Comparison of ENCODE assay signal across 20 mouse cellular contexts in genomic region chr19:14387796-14388195, GRCm38 (mm10).
DNase-seq lines count a peak whose midpoint lies in the region; ATAC-seq and TF ChIP-seq lines count a peak whose summit lies in the region.
"Had no signal": no experiment of that assay in that cellular context is flagged by ENCODE, and none has a peak within 500 bp of the region (broad histone marks: within the 10 kb centered on the region; RNA-seq: fewer than 3 reads in every experiment).

No protein-coding gene starts in this region.

- no peak for TF ChIP-seq RAD21 in MEL (IDR thresholded peaks at IDR 0.05; ENCODE audit: low read depth, low read length)

- TF ChIP-seq POLR2A in spleen, adult 2 months (IDR thresholded peaks at IDR 0.05; ENCODE audit: low read depth, low read length), result no peak
- TF ChIP-seq POLR2A in MEL (IDR thresholded peaks at IDR 0.05; ENCODE audit: control insufficient read depth in 1 of 2, insufficient read depth in 1 of 2, low read depth in 1 of 2, low read length in 2 of 2, poor library complexity in 1 of 2), result no peak

- WGBS in spleen, adult 2 months, result 17% methylated on average over 5 of the region's 5 CpGs
- 84% methylated on average over 5 of the region's 5 CpGs for WGBS in hindbrain, embryonic 10.5 days

- H3K4me3 ChIP-seq in spleen, adult 2 months (ENCODE audit: extremely low read depth, insufficient read depth, insufficient read length), result peak overlapping the region; percentile 25
- H3K4me3 ChIP-seq in MEL (ENCODE audit: control insufficient read depth in 1 of 2, insufficient read depth in 1 of 2, low read depth in 2 of 2, low read length in 2 of 2), result peak overlapping the region; percentile 33 to 56; a peak in 3 of 4 replicates
- H3K4me3 ChIP-seq in hindbrain, embryonic 10.5 days, result no peak overlapping the region
- H3K4me3 ChIP-seq: embryonic facial prominence, embryonic 10.5 days; erythroblast, embryonic 14.5 days; forebrain, embryonic 15.5 days; heart, embryonic 15.5 days; hindbrain, embryonic 13.5 days; left cerebral cortex, adult 2 months; limb, embryonic 12.5 days; liver, embryonic 15.5 days had no signal

- no peak overlapping the region for H3K27ac ChIP-seq in spleen, adult 2 months (ENCODE audit: insufficient read depth, low read length)
- no peak overlapping the region for H3K27ac ChIP-seq in MEL (ENCODE audit: control insufficient read depth, low read depth, low read length)
- no peak overlapping the region for H3K27ac ChIP-seq in hindbrain, embryonic 10.5 days
- H3K27ac ChIP-seq: embryonic facial prominence, embryonic 10.5 days; forebrain, embryonic 15.5 days; heart, embryonic 15.5 days; hindbrain, embryonic 13.5 days; left cerebral cortex, adult 2 months; limb, embryonic 12.5 days; liver, embryonic 15.5 days had no signal

- H3K27me3 ChIP-seq in spleen, adult 2 months (ENCODE audit: control insufficient read depth, insufficient read depth, low read length), result no peaks in the 10 kb centered on the region
- no peaks in the 10 kb centered on the region for H3K27me3 ChIP-seq in MEL (ENCODE audit: control insufficient read depth in 1 of 2, insufficient read depth in 2 of 2, low read length in 2 of 2)
- no peaks in the 10 kb centered on the region for H3K27me3 ChIP-seq in hindbrain, embryonic 10.5 days (ENCODE audit: insufficient read depth, poor library complexity, severe bottlenecking)
- H3K27me3 ChIP-seq: forebrain, embryonic 15.5 days; hindbrain, embryonic 13.5 days; limb, embryonic 12.5 days; liver, embryonic 15.5 days had no signal

- H3K79me2 ChIP-seq in MEL (ENCODE audit: control insufficient read depth, insufficient read depth, low read length, poor library complexity), result no peaks in the 10 kb centered on the region

- H3K36me3 ChIP-seq in spleen, adult 2 months (ENCODE audit: control insufficient read depth, insufficient read depth, low read length), result no peaks in the 10 kb centered on the region
- peaks cover 0 to 2% of the 10 kb centered on the region in 2 experiments; a peak in 1 of 4 replicates for H3K36me3 ChIP-seq in MEL (ENCODE audit: control insufficient read depth in 1 of 2, insufficient read depth in 2 of 2, low read length in 2 of 2)
- no peaks in the 10 kb centered on the region for H3K36me3 ChIP-seq in hindbrain, embryonic 10.5 days
- H3K36me3 ChIP-seq: embryonic facial prominence, embryonic 10.5 days; forebrain, embryonic 15.5 days; heart, embryonic 15.5 days; hindbrain, embryonic 13.5 days; limb, embryonic 12.5 days; liver, embryonic 15.5 days had no signal

- DNase-seq in spleen, adult 2 months (ENCODE audit: low read depth in 1 of 2, low spot score in 2 of 2), result peak in 1 of 2 experiments; percentile 44
- DNase-seq in spleen, adult 12 weeks (ENCODE audit: low spot score), result no peak
- DNase-seq in MEL (ENCODE audit: low read depth, low spot score), result peak; percentile 12
- no peak for DNase-seq in hindbrain, embryonic 10.5 days (ENCODE audit: low spot score)
- no peak for DNase-seq in urinary bladder, adult 18-20 months (ENCODE audit: low spot score in 2 of 2)
- no peak for DNase-seq in cerebellum, postnatal 4 days (ENCODE audit: low spot score in 2 of 2)
- DNase-seq: cerebellum, adult 11 months; kidney, adult 11 months; kidney, postnatal 14 days; lung, postnatal 14 days had no signal

- no peak for TF ChIP-seq EP300 in MEL (IDR thresholded peaks at IDR 0.05; ENCODE audit: low read depth in 1 of 2, low read length in 2 of 2)

- H3K9ac ChIP-seq in MEL (ENCODE audit: control insufficient read depth, low read depth, low read length, poor library complexity, severe bottlenecking), result no peak overlapping the region
- H3K9ac ChIP-seq: forebrain, embryonic 15.5 days; heart, embryonic 15.5 days; hindbrain, embryonic 13.5 days; limb, embryonic 12.5 days; liver, embryonic 15.5 days had no signal

- peak; percentile 86 to 89 for ATAC-seq in hematopoietic stem cell, adult 5-6 weeks (replicated peaks in 1 of 2; ENCODE audit: insufficient read depth in 1 of 2, low FRiP score in 2 of 2, low TSS enrichment in 1 of 2, low read depth in 1 of 2, poor library complexity in 2 of 2, severe bottlenecking in 2 of 2)
- peak; percentile 76; the same call in 1 of the 2 replicates for ATAC-seq in neutrophil, adult 5-6 weeks (ENCODE audit: extremely low read depth, insufficient number of reproducible peaks, low FRiP score, poor library complexity, severe bottlenecking)
- ATAC-seq: forebrain, embryonic 15.5 days had no signal

- no peaks in the 10 kb centered on the region for H3K9me3 ChIP-seq in MEL (replicated peaks; ENCODE audit: insufficient read depth, low read length)
- no peaks in the 10 kb centered on the region for H3K9me3 ChIP-seq in hindbrain, embryonic 10.5 days
- H3K9me3 ChIP-seq: embryonic facial prominence, embryonic 10.5 days; forebrain, embryonic 15.5 days; heart, embryonic 15.5 days; hindbrain, embryonic 13.5 days; limb, embryonic 12.5 days; liver, embryonic 15.5 days had no signal

- no peak for TF ChIP-seq CTCF in spleen, adult 2 months (IDR thresholded peaks at IDR 0.05; ENCODE audit: extremely low read depth, insufficient read depth, insufficient read length, insufficient replicate concordance)
- TF ChIP-seq CTCF in MEL (IDR thresholded peaks at IDR 0.05 in 2 of 3, conservative IDR thresholded peaks at IDR 0.05 in 1 of 3; ENCODE audit: control insufficient read depth in 1 of 3, insufficient read depth in 1 of 3, low read depth in 2 of 3, low read length in 3 of 3, poor library complexity in 1 of 3, severe bottlenecking in 1 of 3), result no peak

- H3K4me1 ChIP-seq in spleen, adult 2 months (ENCODE audit: control insufficient read depth, insufficient read depth, insufficient read length), result peaks cover 5% of the 10 kb centered on the region; the same call in 1 of the 2 replicates
- H3K4me1 ChIP-seq in MEL (ENCODE audit: control insufficient read depth in 1 of 2, insufficient read depth in 2 of 2, low read length in 2 of 2), result no peaks in the 10 kb centered on the region
- no peaks in the 10 kb centered on the region for H3K4me1 ChIP-seq in hindbrain, embryonic 10.5 days (replicated peaks)
- H3K4me1 ChIP-seq: embryonic facial prominence, embryonic 10.5 days; hindbrain, embryonic 13.5 days; limb, embryonic 12.5 days; liver, embryonic 15.5 days had no signal

TF ChIP-seq in MEL, 35 proteins besides CTCF, POLR2A, EP300 and RAD21:
- TF ChIP-seq ZKSCAN1 (IDR thresholded peaks at IDR 0.05; ENCODE audit: low read depth, low read length), result no peak
- TF ChIP-seq E2F4 (IDR thresholded peaks at IDR 0.05; ENCODE audit: borderline replicate concordance, low read depth, low read length), result no peak
- TF ChIP-seq MAFK (IDR thresholded peaks at IDR 0.05; ENCODE audit: borderline replicate concordance, low read depth, low read length), result no peak
- TF ChIP-seq UBTF (IDR thresholded peaks at IDR 0.05; ENCODE audit: borderline replicate concordance, insufficient read depth, low read depth, low read length), result no peak
- no peak for TF ChIP-seq GATA1 (IDR thresholded peaks at IDR 0.05; ENCODE audit: low read depth, low read length)
- TF ChIP-seq KAT2A (conservative IDR thresholded peaks at IDR 0.05; ENCODE audit: low read depth, low read length), result no peak
- TF ChIP-seq MAX (IDR thresholded peaks at IDR 0.05; ENCODE audit: low read length), result no peak
- no peak for TF ChIP-seq ZNF384 (IDR thresholded peaks at IDR 0.05; ENCODE audit: low read depth, low read length)
- no peak for TF ChIP-seq MYC (IDR thresholded peaks at IDR 0.05; ENCODE audit: low read depth, low read length)
- TF ChIP-seq USF1 (IDR thresholded peaks at IDR 0.05; ENCODE audit: low read depth, low read length), result no peak
- no peak for TF ChIP-seq RCOR1 (IDR thresholded peaks at IDR 0.05; ENCODE audit: low read depth, low read length)
- TF ChIP-seq NELFE (IDR thresholded peaks at IDR 0.05; ENCODE audit: low read depth, low read length), result no peak
- TF ChIP-seq TBP (IDR thresholded peaks at IDR 0.05; ENCODE audit: low read depth, low read length), result no peak
- no peak for TF ChIP-seq MEF2A (IDR thresholded peaks at IDR 0.05; ENCODE audit: extremely low read depth, insufficient replicate concordance, low read depth, low read length, poor library complexity, severe bottlenecking)
- TF ChIP-seq ETS1 (IDR thresholded peaks at IDR 0.05; ENCODE audit: low read depth, low read length), result no peak
- no peak for TF ChIP-seq TAL1 (IDR thresholded peaks at IDR 0.05; ENCODE audit: low read length)
- TF ChIP-seq MAZ (IDR thresholded peaks at IDR 0.05; ENCODE audit: low read depth, low read length), result no peak
- no peak for TF ChIP-seq HCFC1 (IDR thresholded peaks at IDR 0.05; ENCODE audit: low read depth, low read length)
TF ChIP-seq in MEL: peak in this region for 0.
